Mouse (Mus musculus) G1E (cell line): ENCODE measurements around the gene Wnt11.

Source experiments
- CTCF ChIP-seq: IDR thresholded peaks from 2 replicates; pipeline ENCODE4 v1.5.1; 2012; ENCODE audit warnings: low read depth, low read length, inconsistent platforms, mixed read lengths
- TAL1 ChIP-seq: conservative IDR thresholded peaks from 2 replicates; pipeline ENCODE4 v1.6.1; 2012; ENCODE audit warnings: low read depth, low read length, inconsistent platforms, mixed read lengths

- no peak for TF ChIP-seq CTCF
- TF ChIP-seq TAL1 = no peak
These were observed 64.9 kb downstream of the Wnt11 start for GRCm38 (mm10) chr7:98899815-98900214.
